Mouse (Mus musculus): ENCODE results near the gene Acss2.

- TF ChIP-seq TAL1 (IDR thresholded peaks at IDR 0.05; ENCODE audit: low read length) (no peak), GATA1 (IDR thresholded peaks at IDR 0.05; ENCODE audit: low read length) (no peak)
Measured at GRCm38 (mm10) chr2:155583927-155584530, 66.3 kb downstream of the Acss2 start.

Data from erythroblast, embryonic 14.5 days (primary cell).